20 mouse cellular contexts compared by ENCODE assay signal in genomic region chr12:85736203-85736602, GRCm38 (mm10). TPM values are rescaled to one million over a fixed set of nuclear protein-coding genes. Genes with fewer than 3 reads are reported as not detected.
DNase-seq lines count a peak whose midpoint lies in the region; ATAC-seq and TF ChIP-seq lines count a peak whose summit lies in the region.
"Had no signal": no experiment of that assay in that cellular context is flagged by ENCODE, and none has a peak within 500 bp of the region (broad histone marks: within the 10 kb centered on the region; RNA-seq: fewer than 3 reads in every experiment).

No protein-coding gene starts in this region.

- no peaks in the 10 kb centered on the region for H3K9me3 ChIP-seq in MEL (replicated peaks; ENCODE audit: insufficient read depth, low read length)
- H3K9me3 ChIP-seq: hindbrain, embryonic 10.5 days; limb, embryonic 15.5 days; midbrain, embryonic 10.5 days; neural tube, embryonic 15.5 days; stomach, embryonic 15.5 days had no signal

- no peak for ATAC-seq in megakaryocyte progenitor cell, adult 5-6 weeks (replicated peaks; ENCODE audit: poor library complexity)
- ATAC-seq: forebrain, embryonic 16.5 days; liver, postnatal 0 days had no signal

- no peak for TF ChIP-seq CTCF in MEL (IDR thresholded peaks at IDR 0.05 in 2 of 3, conservative IDR thresholded peaks at IDR 0.05 in 1 of 3; ENCODE audit: control insufficient read depth in 1 of 3, insufficient read depth in 1 of 3, low read depth in 2 of 3, low read length in 3 of 3, poor library complexity in 1 of 3, severe bottlenecking in 1 of 3)

- H3K36me3 ChIP-seq in MEL (ENCODE audit: control insufficient read depth in 1 of 2, insufficient read depth in 2 of 2, low read length in 2 of 2): no peaks in the 10 kb centered on the region
- H3K36me3 ChIP-seq: heart, embryonic 13.5 days; hindbrain, embryonic 10.5 days; limb, embryonic 15.5 days; midbrain, embryonic 10.5 days; neural tube, embryonic 15.5 days; stomach, embryonic 15.5 days had no signal

- H3K4me1 ChIP-seq in MEL (ENCODE audit: control insufficient read depth in 1 of 2, insufficient read depth in 2 of 2, low read length in 2 of 2): no peaks in the 10 kb centered on the region
- H3K4me1 ChIP-seq: hindbrain, embryonic 10.5 days; limb, embryonic 15.5 days; midbrain, embryonic 10.5 days; neural tube, embryonic 15.5 days; stomach, embryonic 15.5 days had no signal

- intact Hi-C loops in gastrocnemius, postnatal 14 days (cut with DNase I; ENCODE audit: low total_unique reads): no loop called here

- H3K27ac ChIP-seq in MEL (ENCODE audit: control insufficient read depth, low read depth, low read length): no peak overlapping the region
- H3K27ac ChIP-seq: gastrocnemius, adult 2 months; heart, embryonic 13.5 days; hindbrain, embryonic 10.5 days; limb, embryonic 15.5 days; midbrain, embryonic 10.5 days; neural tube, embryonic 15.5 days; stomach, embryonic 15.5 days had no signal

- DNase-seq in gastrocnemius, postnatal 14 days: peak; percentile 17
- no peak for DNase-seq in gastrocnemius, adult 8-10 months (ENCODE audit: low spot score in 2 of 2)
- peak; percentile 70 to 72 for DNase-seq in kidney, postnatal 25 days
- DNase-seq in kidney, adult 8-10 months: no peak
- peak; percentile 32 for DNase-seq in MEL (ENCODE audit: low read depth, low spot score)
- DNase-seq in kidney, postnatal 4 days: peak; percentile 28 to 43
- DNase-seq: cerebellum, adult 8-10 months; embryo, embryonic 11 days; gastrocnemius, adult 2 months; liver, postnatal 0 days; spleen, adult 18-20 months had no signal

- no peak for TF ChIP-seq POLR2A in MEL (IDR thresholded peaks at IDR 0.05; ENCODE audit: control insufficient read depth in 1 of 2, insufficient read depth in 1 of 2, low read depth in 1 of 2, low read length in 2 of 2, poor library complexity in 1 of 2)

- H3K27me3 ChIP-seq in MEL (ENCODE audit: control insufficient read depth in 1 of 2, insufficient read depth in 2 of 2, low read length in 2 of 2): peaks cover 0 to 8% of the 10 kb centered on the region in 2 experiments
- H3K27me3 ChIP-seq: CH12.LX; limb, embryonic 15.5 days; neural tube, embryonic 15.5 days; stomach, embryonic 15.5 days had no signal

- TF ChIP-seq EP300 in MEL (IDR thresholded peaks at IDR 0.05; ENCODE audit: low read depth in 1 of 2, low read length in 2 of 2): no peak

- H3K4me3 ChIP-seq in MEL (ENCODE audit: control insufficient read depth in 1 of 2, insufficient read depth in 1 of 2, low read depth in 2 of 2, low read length in 2 of 2): no peak overlapping the region
- H3K4me3 ChIP-seq: gastrocnemius, adult 2 months; heart, embryonic 13.5 days; hindbrain, embryonic 10.5 days; limb, embryonic 15.5 days; midbrain, embryonic 10.5 days; neural tube, embryonic 15.5 days; stomach, embryonic 15.5 days had no signal

- no peak overlapping the region for H3K9ac ChIP-seq in MEL (ENCODE audit: control insufficient read depth, low read depth, low read length, poor library complexity, severe bottlenecking)
- H3K9ac ChIP-seq: heart, embryonic 13.5 days; limb, embryonic 15.5 days; liver, postnatal 0 days; neural tube, embryonic 15.5 days; stomach, embryonic 15.5 days had no signal

- no peaks in the 10 kb centered on the region for H3K79me2 ChIP-seq in MEL (ENCODE audit: control insufficient read depth, insufficient read depth, low read length, poor library complexity)

- TF ChIP-seq RAD21 in MEL (IDR thresholded peaks at IDR 0.05; ENCODE audit: low read depth, low read length): no peak

TF ChIP-seq in MEL, 35 proteins besides CTCF, POLR2A, EP300 and RAD21:
- TF ChIP-seq POLR2AphosphoS5 (IDR thresholded peaks at IDR 0.05; ENCODE audit: borderline replicate concordance, low read depth, low read length): no peak
- no peak for TF ChIP-seq NELFE (IDR thresholded peaks at IDR 0.05; ENCODE audit: low read depth, low read length)
- TF ChIP-seq BHLHE40 (IDR thresholded peaks at IDR 0.05; ENCODE audit: borderline replicate concordance, low read depth, low read length): no peak
- TF ChIP-seq USF2 (IDR thresholded peaks at IDR 0.05; ENCODE audit: borderline replicate concordance in 1 of 2, insufficient read depth in 1 of 2, low read depth in 1 of 2, low read length in 2 of 2): no peak
- no peak for TF ChIP-seq USF1 (IDR thresholded peaks at IDR 0.05; ENCODE audit: low read depth, low read length)
- no peak for TF ChIP-seq MYC (IDR thresholded peaks at IDR 0.05; ENCODE audit: low read depth, low read length)
- TF ChIP-seq CHD2 (IDR thresholded peaks at IDR 0.05; ENCODE audit: low read length): no peak
- TF ChIP-seq ELF1 (IDR thresholded peaks at IDR 0.05; ENCODE audit: low read depth, low read length): no peak
- no peak for TF ChIP-seq HCFC1 (IDR thresholded peaks at IDR 0.05; ENCODE audit: low read depth, low read length)
- TF ChIP-seq JUND (IDR thresholded peaks at IDR 0.05; ENCODE audit: low read depth, low read length): no peak
- no peak for TF ChIP-seq KAT2A (conservative IDR thresholded peaks at IDR 0.05; ENCODE audit: low read depth, low read length)
- no peak for TF ChIP-seq ZC3H11A (IDR thresholded peaks at IDR 0.05; ENCODE audit: low read depth, low read length)
- no peak for TF ChIP-seq POLR2AphosphoS2 (IDR thresholded peaks at IDR 0.05; ENCODE audit: low read length)
- no peak for TF ChIP-seq MAZ (IDR thresholded peaks at IDR 0.05; ENCODE audit: low read depth, low read length)

RNA-seq across cellular contexts. Expression of gene Flvcr2, which starts 10.1 kb away (rescaled TPM):
- total RNA-seq in gastrocnemius, postnatal 14 days (2021): 1 to 10 TPM; 1.4 to 3.0 TPM
- total RNA-seq in gastrocnemius, adult 8-10 months (2022): under 1 TPM; 0.24 to 0.75 (median 0.50) TPM
- total RNA-seq in MEL (2012; rRNA removed): not detected in 2 replicates
- polyA plus RNA-seq in MEL (2012; ENCODE audit: insufficient read depth in 1 of 2, insufficient read length in 2 of 2, low read depth in 1 of 2, low replicate concordance in 2 of 2, missing spikeins in 1 of 2): under 1 TPM in 1 of 2 experiments, not detected in 1; 0.07 TPM
- total RNA-seq in megakaryocyte progenitor cell, adult 5-6 weeks (2015): not detected in 2 replicates
- not detected in 2 replicates for total RNA-seq in megakaryocyte progenitor cell, adult 5-6 weeks (2017)

RNA-seq across cellular contexts. Expression of gene Batf, which starts 49.7 kb away (rescaled TPM):
- under 1 TPM; 0.29 to 0.40 TPM for total RNA-seq in gastrocnemius, postnatal 14 days (2021)
- not detected for total RNA-seq in gastrocnemius, adult 8-10 months (2022)
- 16.8 and 19.9 TPM in 2 replicates for total RNA-seq in MEL (2012; rRNA removed)
- 10 to 100 TPM in 1 of 2 experiments, not detected in 1; 14.4 TPM for polyA plus RNA-seq in MEL (2012; ENCODE audit: insufficient read depth in 1 of 2, insufficient read length in 2 of 2, low read depth in 1 of 2, low replicate concordance in 2 of 2, missing spikeins in 1 of 2)
- 8.2 and 9.0 TPM in 2 replicates for total RNA-seq in megakaryocyte progenitor cell, adult 5-6 weeks (2015)
- 29.2 and 41.9 TPM in 2 replicates for total RNA-seq in megakaryocyte progenitor cell, adult 5-6 weeks (2017)

Comparison
In these comparisons a context has a peak if more than half of its experiments do, and no peak if none do; other contexts are left out.
1. DNase-seq: peak in gastrocnemius, postnatal 14 days (single experiment), kidney, postnatal 25 days (2 of 2), MEL (single experiment) and kidney, postnatal 4 days (2 of 2); none in gastrocnemius, adult 8-10 months (0 of 2) and kidney, adult 8-10 months (0 of 2).
2. RNA of gene Batf, which starts 49.7 kb away (total RNA-seq): 8.2 to 41.9 TPM in megakaryocyte progenitor cell, adult 5-6 weeks and 16.8 to 19.9 TPM in MEL; 0.29 to 0.40 TPM in gastrocnemius, postnatal 14 days and not detected in gastrocnemius, adult 8-10 months; every median in the first group is over 4 times any median in the second.